Mouse (Mus musculus) midbrain, postnatal 0 days (tissue): ENCODE measurements around the gene Gpr26. TPM values are rescaled to one million over a fixed set of nuclear protein-coding genes. Genes with fewer than 3 reads are reported as not detected.

Experiments used
- ATAC-seq: fragments of 200-750 bp; cut with Nextera tagmentation; 2 replicates; pipeline ENCODE4 v1.8.0; 2017; ENCODE audit warnings: moderate number of reproducible peaks, mild to moderate bottlenecking, moderate TSS enrichment, moderate library complexity; ENCODE audit not compliant: low FRiP score
- DNase-seq: peaks from one replicate; pipeline ENCODE4 v3.0.0-alpha.2; 2015; ENCODE audit warnings: low spot score
- H3K27ac ChIP-seq: fragments of 300-500 bp; sonication (generic); 2 replicates; pipeline ENCODE4 v1.5.1; 2014; ENCODE audit warnings: low read depth, mild to moderate bottlenecking, low read length, mixed read lengths
- H3K27me3 ChIP-seq: fragments of 300-500 bp; sonication (generic); 2 replicates; pipeline ENCODE4 v1.6.1; 2014; ENCODE audit warnings: low read length, control low read depth, mixed read lengths; ENCODE audit not compliant: insufficient read depth
- H3K36me3 ChIP-seq: fragments of 300-500 bp; sonication (generic); 2 replicates; pipeline ENCODE4 v1.6.1; 2014; ENCODE audit warnings: low read length, control low read depth, mixed read lengths; ENCODE audit not compliant: insufficient read depth
- H3K4me1 ChIP-seq: fragments of 300-500 bp; sonication (generic); 2 replicates; pipeline ENCODE4 v1.6.1; 2014; ENCODE audit warnings: mild to moderate bottlenecking, control low read depth, antibody characterized with exemption, low read length, mixed read lengths; ENCODE audit not compliant: insufficient read depth
- H3K4me2 ChIP-seq: fragments of 300-500 bp; sonication (generic); 2 replicates; pipeline ENCODE4 v1.6.1; 2014; ENCODE audit warnings: low read depth, mild to moderate bottlenecking, low read length, mixed read lengths; ENCODE audit not compliant: poor library complexity, severe bottlenecking
- H3K4me3 ChIP-seq: fragments of 300-500 bp; sonication (generic); 2 replicates; pipeline ENCODE4 v1.5.1; 2014; ENCODE audit warnings: low read depth, mild to moderate bottlenecking, low read length, moderate library complexity
- H3K9ac ChIP-seq: fragments of 300-500 bp; sonication (generic); replicated peaks from 2 replicates; pipeline ENCODE4 v1.6.1; 2014; ENCODE audit warnings: mild to moderate bottlenecking, low read length, moderate library complexity, mixed read lengths; ENCODE audit not compliant: poor library complexity, severe bottlenecking
- H3K9me3 ChIP-seq: fragments of 300-500 bp; sonication (generic); 2 replicates; pipeline ENCODE4 v1.6.1; 2016; ENCODE audit warnings: low read length, control low read depth
- CTCF ChIP-seq: IDR thresholded peaks from 2 replicates; pipeline ENCODE4 v1.5.1; 2016; ENCODE audit warnings: antibody characterized with exemption, mild to moderate bottlenecking
- WGBS: fragments of 180-500 bp; shearing (Covaris S2); extraction: QIAGEN DNeasy Blood & Tissue Kit; methylation state at CpG from one replicate; pipeline ENCODE4 v1.1.7; 2014; 5-methylcytosine and 5-hydroxymethylcytosine counted together
- polyA plus RNA-seq: library from polyadenylated mRNA; unstranded; fragments of >200 nt; fragmentation: Nextera tagmentation; extraction: Ambion mirVana; gene quantifications from 2 replicates; pipeline ENCODE4 v1.2.1, GENCODE M21; 2015
- total RNA-seq: library from RNA; depleted of rRNA; stranded (reverse); fragments of >200 nt; gene quantifications from 2 replicates; pipeline ENCODE4 v1.2.3, GENCODE M21; 2014; rRNA removed

Gpr26 gene
- total and polyA plus RNA-seq, 2 experiments from 2014 or later, result 2.7 to 28.9 TPM

DNA sequence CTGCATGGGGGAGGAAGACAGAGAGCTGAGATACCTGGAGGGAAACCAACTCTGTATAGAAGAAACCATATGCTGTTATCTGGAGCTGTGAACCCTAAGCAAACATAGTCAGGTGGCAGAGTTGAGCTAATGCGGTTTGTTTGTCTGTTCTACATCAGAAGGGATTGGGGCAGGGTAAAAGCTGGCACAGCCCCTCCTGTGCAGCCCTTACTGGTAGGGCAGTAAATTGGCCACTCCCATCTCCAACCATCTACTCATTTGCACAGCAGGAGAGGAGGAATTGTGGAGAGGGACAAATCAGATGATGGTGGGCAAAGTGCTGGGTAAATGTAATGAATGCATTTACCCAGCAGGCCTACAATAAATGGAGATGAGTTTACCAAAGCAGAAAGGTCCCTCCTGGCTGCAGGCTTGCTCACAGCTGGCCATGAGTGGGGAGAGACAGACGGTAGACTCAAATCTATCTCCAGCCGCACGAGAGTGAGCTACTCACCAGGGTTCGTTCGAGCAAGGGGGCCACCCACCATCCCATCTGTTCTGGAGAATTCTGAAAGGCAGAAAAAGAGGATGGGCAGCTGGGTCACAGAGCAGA is 65.8 kb downstream of the Gpr26 start:
- Histone ChIP-seq H3K4me1 (no peaks in the 10 kb centered on the region), H3K27ac (no peak overlapping the region), H3K9me3 (no peaks in the 10 kb centered on the region), H3K36me3 (no peaks in the 10 kb centered on the region), H3K4me2 (no peak overlapping the region), H3K27me3 (no peaks in the 10 kb centered on the region), H3K4me3 (no peak overlapping the region), H3K9ac (no peak overlapping the region)
- no peak for ATAC-seq
- TF ChIP-seq CTCF, result no peak
- peak; percentile 63 for DNase-seq
- WGBS, result 55% methylated on average over 6 of the region's 6 CpGs

Other genes starting within 250 kb of the Gpr26 start
- gene Cpxm2, start 188.3 kb downstream of the Gpr26 start, total RNA-seq, result 2.4 and 3.1 TPM in 2 replicates
- gene Cpxm2, start 188.3 kb downstream of the Gpr26 start, polyA plus RNA-seq, result 3.1 and 3.8 TPM in 2 replicates